Mouse (Mus musculus): Measurements from ENCODE around the gene Tor2a. TPM values are rescaled to one million over a fixed set of nuclear protein-coding genes. Genes with fewer than 3 reads are reported as not detected.

Tor2a gene
- polyA plus RNA-seq, 1 experiment from 2014 or later = 63.1 TPM

DNA sequence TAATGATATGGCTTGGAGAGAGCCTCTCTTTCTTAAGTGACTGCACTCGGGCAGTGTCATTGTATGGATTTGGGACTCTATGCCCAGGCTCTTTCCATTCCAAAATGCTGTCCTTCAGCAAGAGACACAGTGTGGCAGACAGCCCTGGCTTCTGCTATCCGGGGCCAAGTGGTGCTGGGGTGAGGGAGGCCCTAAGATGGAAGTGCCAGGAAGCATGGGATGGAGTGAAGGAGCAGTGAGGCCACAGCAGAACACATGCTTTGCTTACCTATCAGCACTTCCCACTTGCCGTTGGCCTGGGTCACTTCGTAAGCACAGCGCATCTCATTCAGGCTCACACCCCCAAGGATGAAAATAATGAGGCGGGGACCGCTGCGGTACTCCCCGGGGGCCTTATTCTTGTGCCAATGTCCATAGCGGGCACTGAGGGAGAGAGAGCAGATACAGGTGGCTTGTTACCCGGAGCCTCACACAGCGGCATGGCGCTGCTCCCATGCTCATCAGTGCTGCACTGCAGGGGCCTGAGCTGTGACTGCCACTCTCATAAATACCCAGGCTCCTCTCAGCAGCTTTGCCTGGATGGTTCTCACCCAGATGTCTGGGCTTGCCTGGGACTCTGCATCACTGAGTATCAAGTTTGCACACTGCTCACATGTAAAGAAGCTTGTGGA, 38.8 kb downstream of the Tor2a start:
- no peak for DNase-seq (ENCODE audit: low spot score)
- no peaks in the 10 kb centered on the region for H3K9me3 ChIP-seq (ENCODE audit: control insufficient read depth, low read length)
- no peaks in the 10 kb centered on the region for H3K4me1 ChIP-seq (ENCODE audit: control insufficient read depth, insufficient read depth, low read length)
- no peak overlapping the region for H3K27ac ChIP-seq (ENCODE audit: low read depth, low read length)
- ATAC-seq (ENCODE audit: insufficient read depth, low FRiP score, low TSS enrichment) = no peak
- WGBS = 88% methylated on average over 13 of the region's 13 CpGs
- H3K27me3 ChIP-seq (ENCODE audit: control insufficient read depth, insufficient read depth, low read length) = no peaks in the 10 kb centered on the region
- H3K9ac ChIP-seq (ENCODE audit: low read length) = no peak overlapping the region
- H3K4me3 ChIP-seq (ENCODE audit: low read depth, low read length) = no peak overlapping the region
- H3K36me3 ChIP-seq (ENCODE audit: control insufficient read depth, insufficient read depth, low read length) = peaks cover 8% of the 10 kb centered on the region
- no peak overlapping the region for H3K4me2 ChIP-seq (ENCODE audit: low read depth)

GRCm38 (mm10) chr2:32798251-32798962, 41.4 kb downstream of the Tor2a start:
- Histone ChIP-seq H3K9ac (ENCODE audit: low read length) (no peak overlapping the region), H3K4me1 (ENCODE audit: control insufficient read depth, insufficient read depth, low read length) (no peaks in the 10 kb centered on the region), H3K9me3 (ENCODE audit: control insufficient read depth, low read length) (no peaks in the 10 kb centered on the region), H3K4me2 (ENCODE audit: low read depth) (no peak overlapping the region), H3K36me3 (ENCODE audit: control insufficient read depth, insufficient read depth, low read length) (peaks cover 8% of the 10 kb centered on the region), H3K27ac (ENCODE audit: low read depth, low read length) (no peak overlapping the region), H3K27me3 (ENCODE audit: control insufficient read depth, insufficient read depth, low read length) (no peaks in the 10 kb centered on the region), H3K4me3 (ENCODE audit: low read depth, low read length) (no peak overlapping the region)
- ATAC-seq (ENCODE audit: insufficient read depth, low FRiP score, low TSS enrichment) = no peak
- 69% methylated on average over 10 of the region's 10 CpGs for WGBS
- no peak for DNase-seq (ENCODE audit: low spot score)

GRCm38 (mm10) chr2:32808816-32809566, 52.0 kb downstream of the Tor2a start:
- DNase-seq (ENCODE audit: low spot score) (no peak), ATAC-seq (ENCODE audit: insufficient read depth, low FRiP score, low TSS enrichment) (no peak)
- Histone ChIP-seq H3K9ac (ENCODE audit: low read length) (no peak overlapping the region), H3K27me3 (ENCODE audit: control insufficient read depth, insufficient read depth, low read length) (no peaks in the 10 kb centered on the region), H3K4me1 (ENCODE audit: control insufficient read depth, insufficient read depth, low read length) (no peaks in the 10 kb centered on the region), H3K27ac (ENCODE audit: low read depth, low read length) (no peak overlapping the region), H3K4me3 (ENCODE audit: low read depth, low read length) (no peak overlapping the region), H3K36me3 (ENCODE audit: control insufficient read depth, insufficient read depth, low read length) (peaks cover 7% of the 10 kb centered on the region), H3K9me3 (ENCODE audit: control insufficient read depth, low read length) (no peaks in the 10 kb centered on the region), H3K4me2 (ENCODE audit: low read depth) (no peak overlapping the region)
- 95% methylated on average over 14 of the region's 14 CpGs for whole genome bisulfite sequencing

MicroRNAs encoded within 50 kb of the gene (microRNA counts, 519-probe panel; counts per million panel counts)
- microRNA mmu-miR-2861 = 171 counts per million, percentile 57 among the panel's probes with 10 or more counts

Small RNA genes within 50 kb of the gene (microRNA-seq; reads per million reads assigned to microRNA genes)
- gene Mir2861 = not detected
- not detected for gene Mir3960

Other genes starting within 250 kb of the Tor2a start
- gene Fam102a, start 221.9 kb upstream of the Tor2a start, polyA plus RNA-seq (2014; fragmentation: Nextera tagmentation; extraction: Ambion mirVana) = 13.1 and 13.2 TPM in 2 replicates
- 110 and 111 TPM in 2 replicates for gene Dpm2, start 186.4 kb upstream of the Tor2a start, polyA plus RNA-seq (2014; fragmentation: Nextera tagmentation; extraction: Ambion mirVana)
- gene Pip5kl1, start 182.4 kb upstream of the Tor2a start, polyA plus RNA-seq (2014; fragmentation: Nextera tagmentation; extraction: Ambion mirVana) = 2.6 and 3.6 TPM in 2 replicates
- 0.25 and 0.58 TPM in 2 replicates for gene 9430097D07Rik, start 181.6 kb upstream of the Tor2a start, polyA plus RNA-seq (2014; fragmentation: Nextera tagmentation; extraction: Ambion mirVana)
- gene St6galnac4, start 170.1 kb upstream of the Tor2a start, polyA plus RNA-seq (2014; fragmentation: Nextera tagmentation; extraction: Ambion mirVana) = 20.9 and 21.8 TPM in 2 replicates
- 4.8 and 5.1 TPM in 2 replicates for gene St6galnac6, start 157.5 kb upstream of the Tor2a start, polyA plus RNA-seq (2014; fragmentation: Nextera tagmentation; extraction: Ambion mirVana)
- 33.0 and 33.8 TPM in 2 replicates for gene Ak1, start 135.5 kb upstream of the Tor2a start, polyA plus RNA-seq (2014; fragmentation: Nextera tagmentation; extraction: Ambion mirVana)
- gene Eng, start 110.6 kb upstream of the Tor2a start, polyA plus RNA-seq (2014; fragmentation: Nextera tagmentation; extraction: Ambion mirVana) = 24.5 and 26.8 TPM in 2 replicates
- 18.0 and 19.4 TPM in 2 replicates for gene Fpgs, start 53.1 kb upstream of the Tor2a start, polyA plus RNA-seq (2014; fragmentation: Nextera tagmentation; extraction: Ambion mirVana)
- 82.4 and 84.6 TPM in 2 replicates for gene Cdk9, start 44.2 kb upstream of the Tor2a start, polyA plus RNA-seq (2014; fragmentation: Nextera tagmentation; extraction: Ambion mirVana)
- 30.6 TPM in 2 replicates for gene Sh2d3c, start 36.2 kb upstream of the Tor2a start, polyA plus RNA-seq (2014; fragmentation: Nextera tagmentation; extraction: Ambion mirVana)
- 2.1 and 2.2 TPM in 2 replicates for gene 6330409D20Rik, start 16.2 kb upstream of the Tor2a start, polyA plus RNA-seq (2014; fragmentation: Nextera tagmentation; extraction: Ambion mirVana)
- 0.27 and 1.1 TPM in 2 replicates for gene Ttc16, start 18.4 kb downstream of the Tor2a start, polyA plus RNA-seq (2014; fragmentation: Nextera tagmentation; extraction: Ambion mirVana)
- gene Ptrh1, start 18.6 kb downstream of the Tor2a start, polyA plus RNA-seq (2014; fragmentation: Nextera tagmentation; extraction: Ambion mirVana) = 3.4 and 3.6 TPM in 2 replicates
- 0.87 TPM in 1 of 2 replicates, not detected in the other for gene Cfap157, start 27.2 kb downstream of the Tor2a start, polyA plus RNA-seq (2014; fragmentation: Nextera tagmentation; extraction: Ambion mirVana)
- gene Stxbp1, start 90.0 kb downstream of the Tor2a start, polyA plus RNA-seq (2014; fragmentation: Nextera tagmentation; extraction: Ambion mirVana) = 74.0 and 89.9 TPM in 2 replicates
- 17.0 and 17.2 TPM in 2 replicates for gene Fam129b, start 118.9 kb downstream of the Tor2a start, polyA plus RNA-seq (2014; fragmentation: Nextera tagmentation; extraction: Ambion mirVana)
- gene Rpl12, start 204.3 kb downstream of the Tor2a start, polyA plus RNA-seq (2014; fragmentation: Nextera tagmentation; extraction: Ambion mirVana) = 147 and 152 TPM in 2 replicates
- gene Lrsam1, start 204.4 kb downstream of the Tor2a start, polyA plus RNA-seq (2014; fragmentation: Nextera tagmentation; extraction: Ambion mirVana) = 10.2 and 12.6 TPM in 2 replicates
- gene Slc2a8, start 224.8 kb downstream of the Tor2a start, polyA plus RNA-seq (2014; fragmentation: Nextera tagmentation; extraction: Ambion mirVana) = 12.4 and 13.3 TPM in 2 replicates